Mouse (Mus musculus): ENCODE results near the gene Slain1. TPM values are rescaled to one million over a fixed set of nuclear protein-coding genes. Genes with fewer than 3 reads are reported as not detected.

Slain1 gene
- polyA plus RNA-seq, 1 experiment from 2014 or later = 4.5 TPM

DNA sequence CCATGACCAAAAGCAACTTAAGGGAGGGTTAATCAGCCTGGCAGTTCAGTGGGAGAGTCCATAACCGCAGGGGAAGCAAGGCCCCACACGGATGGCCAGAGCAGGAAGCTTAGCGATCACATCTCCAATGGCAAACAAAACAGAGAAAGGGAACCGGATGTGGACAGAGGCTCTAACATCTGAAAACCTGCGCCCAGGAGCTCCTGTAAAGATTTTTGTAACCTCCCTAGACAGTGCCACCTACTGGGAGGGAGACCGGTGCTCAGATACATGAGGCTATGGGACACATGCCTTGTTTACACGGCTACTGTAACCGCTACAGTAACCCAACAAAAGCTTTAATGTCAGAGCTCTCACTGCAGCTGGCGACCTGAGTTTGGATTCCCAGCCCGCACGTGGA, 59.2 kb downstream of the Slain1 start:
- no peak overlapping the region for H3K9ac ChIP-seq
- H3K27me3 ChIP-seq = no peaks in the 10 kb centered on the region
- no peak overlapping the region for H3K27ac ChIP-seq
- no peaks in the 10 kb centered on the region for H3K9me3 ChIP-seq
- H3K36me3 ChIP-seq = no peaks in the 10 kb centered on the region
- no peak overlapping the region for H3K4me3 ChIP-seq
- no peak for ATAC-seq (ENCODE audit: insufficient number of reproducible peaks, insufficient read depth, low FRiP score, low TSS enrichment)
- no peak overlapping the region for H3K4me2 ChIP-seq (replicated peaks)
- 87% methylated on average over 11 of the region's 11 CpGs for WGBS
- H3K4me1 ChIP-seq = no peaks in the 10 kb centered on the region

DNA sequence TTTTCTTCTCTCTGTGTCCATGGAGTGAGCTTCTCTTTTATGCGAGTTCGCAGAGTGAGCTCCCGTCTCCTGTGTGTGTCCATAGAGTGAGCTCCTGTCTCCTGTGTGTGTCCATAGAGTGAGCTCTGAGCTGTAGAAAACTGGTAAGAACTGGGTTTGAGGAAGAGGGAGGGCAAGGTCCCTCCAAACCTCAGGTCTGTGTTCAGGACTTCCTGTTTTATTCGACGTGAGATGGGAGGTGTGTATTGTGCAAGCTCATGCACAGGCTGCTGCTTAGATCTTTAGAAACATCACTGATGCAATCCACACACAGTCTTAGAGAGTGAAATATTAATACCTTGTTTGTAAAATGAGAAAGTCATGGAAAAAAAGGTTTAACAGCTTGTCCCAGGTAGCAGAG, 63.0 kb downstream of the Slain1 start:
- no peak overlapping the region for H3K4me2 ChIP-seq (replicated peaks)

DNA sequence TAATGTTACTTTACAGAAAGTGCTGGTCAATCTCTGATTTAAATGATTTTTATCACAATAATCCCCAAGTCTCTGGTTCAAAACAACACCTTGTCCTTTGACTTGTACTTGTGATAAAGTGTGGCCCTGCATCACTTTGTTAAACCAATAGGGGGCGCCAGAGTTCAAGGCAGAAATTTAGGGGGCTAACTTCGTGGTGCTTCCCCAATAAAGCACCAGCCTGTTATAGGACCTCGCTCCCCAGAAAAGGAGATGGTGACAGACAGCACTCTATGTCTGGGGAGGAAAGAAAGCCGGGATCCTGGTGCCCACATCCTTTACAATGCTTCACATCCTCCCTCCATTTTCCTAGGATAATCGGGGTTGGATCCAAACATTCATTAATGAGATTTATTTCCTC, 67.5 kb downstream of the Slain1 start:
- no peaks in the 10 kb centered on the region for H3K36me3 ChIP-seq
- H3K4me3 ChIP-seq = no peak overlapping the region
- H3K4me2 ChIP-seq (replicated peaks) = no peak overlapping the region
- 0 out of 2 replicates have a peak, but pooled peaks cover 4% of the 10 kb centered on the region for H3K4me1 ChIP-seq
- 0 out of 2 replicates have a peak, but pooled peaks cover 3% of the 10 kb centered on the region for H3K9me3 ChIP-seq
- no peaks in the 10 kb centered on the region for H3K27me3 ChIP-seq
- ATAC-seq (ENCODE audit: insufficient number of reproducible peaks, insufficient read depth, low FRiP score, low TSS enrichment) = no peak
- H3K27ac ChIP-seq = no peak overlapping the region
- no peak overlapping the region for H3K9ac ChIP-seq
- 43% methylated on average over 5 of the region's 5 CpGs for WGBS

More for the DNA sequence above, 63.0 kb downstream of the Slain1 start:
- no peak overlapping the region for H3K4me3 ChIP-seq
- ATAC-seq (ENCODE audit: insufficient number of reproducible peaks, insufficient read depth, low FRiP score, low TSS enrichment) = no peak
- no peaks in the 10 kb centered on the region for H3K27me3 ChIP-seq
- no peak overlapping the region for H3K9ac ChIP-seq
- H3K9me3 ChIP-seq = 0 out of 2 replicates have a peak, but pooled peaks cover 3% of the 10 kb centered on the region
- no peaks in the 10 kb centered on the region for H3K36me3 ChIP-seq
- no peak overlapping the region for H3K27ac ChIP-seq
- no peaks in the 10 kb centered on the region for H3K4me1 ChIP-seq
- WGBS = 86% methylated on average over 5 of the region's 5 CpGs

DNA sequence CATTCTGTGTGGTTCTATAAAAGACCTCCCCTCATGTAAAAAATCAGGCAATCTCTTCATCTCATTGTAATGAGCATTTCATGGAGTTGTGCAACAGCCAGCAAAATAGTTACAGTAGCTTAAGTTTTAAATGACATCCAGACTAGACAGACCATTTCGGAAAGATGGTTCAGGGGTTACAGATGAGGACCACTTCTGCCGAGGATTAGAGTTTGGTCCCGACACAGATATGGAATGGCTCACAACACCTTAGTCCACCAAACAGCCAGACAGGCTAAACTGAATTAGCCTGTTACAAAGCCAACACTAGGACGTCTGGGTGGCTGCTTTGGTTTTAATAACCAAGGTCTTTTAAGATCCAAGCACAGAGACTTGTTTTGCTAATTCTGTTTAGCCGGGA, 68.0 kb downstream of the Slain1 start:
- Histone ChIP-seq H3K9ac (no peak overlapping the region), H3K27ac (no peak overlapping the region), H3K4me1 (0 out of 2 replicates have a peak, but pooled peaks cover 4% of the 10 kb centered on the region), H3K27me3 (no peaks in the 10 kb centered on the region), H3K4me2 (replicated peaks) (no peak overlapping the region), H3K4me3 (no peak overlapping the region), H3K36me3 (no peaks in the 10 kb centered on the region), H3K9me3 (0 out of 2 replicates have a peak, but pooled peaks cover 3% of the 10 kb centered on the region)
- no peak for ATAC-seq (ENCODE audit: insufficient number of reproducible peaks, insufficient read depth, low FRiP score, low TSS enrichment)
- 68% methylated on average over 5 of the region's 5 CpGs for WGBS

DNA sequence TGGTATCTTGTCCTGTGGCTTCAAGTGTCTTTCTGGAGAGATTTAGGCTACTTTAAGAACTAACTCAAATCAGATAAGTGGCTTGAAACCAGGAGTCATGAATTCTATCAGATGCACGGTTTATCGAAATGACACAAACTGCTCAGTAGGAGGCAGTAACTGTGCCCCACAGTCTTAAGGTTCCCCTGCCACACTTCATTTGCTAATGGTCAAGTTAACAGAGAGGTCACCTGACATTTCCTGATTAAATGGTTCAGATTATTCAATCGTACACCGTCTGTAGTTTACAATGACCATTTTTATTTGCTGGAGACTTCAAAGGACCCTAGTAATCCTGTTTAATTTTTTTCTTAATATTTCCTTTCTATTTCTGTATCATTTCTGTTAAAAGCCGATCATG, 68.4 kb downstream of the Slain1 start:
- WGBS = 44% methylated on average over 5 of the region's 5 CpGs
- no peak overlapping the region for H3K4me3 ChIP-seq
- ATAC-seq (ENCODE audit: insufficient number of reproducible peaks, insufficient read depth, low FRiP score, low TSS enrichment) = no peak
- H3K4me2 ChIP-seq (replicated peaks) = no peak overlapping the region
- H3K4me1 ChIP-seq = 0 out of 2 replicates have a peak, but pooled peaks cover 4% of the 10 kb centered on the region
- no peak overlapping the region for H3K9ac ChIP-seq
- 0 out of 2 replicates have a peak, but pooled peaks cover 3% of the 10 kb centered on the region for H3K9me3 ChIP-seq
- H3K27ac ChIP-seq = no peak overlapping the region
- no peaks in the 10 kb centered on the region for H3K36me3 ChIP-seq
- no peaks in the 10 kb centered on the region for H3K27me3 ChIP-seq

DNA sequence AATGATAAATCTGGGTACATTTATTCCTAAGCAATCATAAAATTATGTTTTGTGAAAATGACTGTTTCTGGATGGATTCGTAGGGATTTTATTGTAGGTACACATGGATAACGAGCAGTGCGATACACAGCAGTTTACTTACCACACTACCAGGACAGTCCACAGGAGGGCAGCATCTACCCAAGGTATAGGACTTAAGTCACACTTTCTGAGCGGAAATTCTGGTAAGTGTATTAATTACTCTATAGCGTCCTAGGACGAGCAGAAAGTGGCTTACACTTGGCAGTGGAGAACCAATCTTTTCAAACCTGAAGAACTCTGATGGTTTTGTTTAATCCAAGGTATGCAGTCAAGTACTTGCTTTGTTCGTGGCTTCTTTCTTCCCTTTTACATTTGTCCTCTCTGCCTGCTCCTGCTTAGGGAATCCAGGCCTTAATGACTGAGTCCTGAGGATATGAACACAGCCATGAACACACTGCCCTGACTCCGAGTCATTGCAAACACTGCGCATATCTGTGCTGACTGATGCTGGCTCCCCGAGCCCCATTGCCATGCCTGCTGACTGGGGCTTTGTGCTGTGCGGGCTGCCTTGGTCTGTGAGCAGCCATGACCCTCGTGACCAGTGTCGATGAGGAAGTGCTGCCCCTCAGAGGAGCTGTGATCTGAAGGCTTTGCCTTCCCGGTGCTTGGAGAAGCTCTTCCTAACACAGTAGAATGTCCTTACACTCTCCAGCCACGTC, 69.0 kb downstream of the Slain1 start:
- Histone ChIP-seq H3K27me3 (no peaks in the 10 kb centered on the region), H3K4me2 (replicated peaks) (peak overlapping the region; percentile 48), H3K9ac (peak overlapping the region; percentile 45), H3K36me3 (no peaks in the 10 kb centered on the region), H3K27ac (no peak overlapping the region), H3K9me3 (0 out of 2 replicates have a peak, but pooled peaks cover 3% of the 10 kb centered on the region), H3K4me1 (0 out of 2 replicates have a peak, but pooled peaks cover 4% of the 10 kb centered on the region), H3K4me3 (peak overlapping the region; percentile 18; the same call in 1 of the 2 replicates)
- ATAC-seq (ENCODE audit: insufficient number of reproducible peaks, insufficient read depth, low FRiP score, low TSS enrichment) = peak; percentile 79
- 12% methylated on average over 15 of the region's 15 CpGs for WGBS

DNA sequence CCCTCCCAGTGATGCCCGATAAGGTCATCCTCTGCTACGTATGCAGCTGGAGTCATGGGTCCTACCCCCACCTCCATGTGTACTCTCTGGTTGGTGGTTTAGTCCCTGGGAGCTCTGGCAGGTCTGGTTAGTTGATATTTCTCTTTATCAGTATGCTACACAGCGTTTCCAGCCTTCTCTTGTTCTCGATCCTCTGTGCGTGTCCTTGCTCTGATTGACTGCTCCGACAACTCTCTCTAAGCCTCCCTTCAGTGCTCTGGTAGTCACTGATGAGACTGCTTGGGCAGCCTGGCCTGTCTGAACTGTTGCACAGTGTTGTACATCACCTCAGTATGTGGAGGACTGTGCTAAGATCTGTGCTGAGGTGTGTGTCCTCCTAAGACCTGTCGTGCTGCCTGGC, 70.1 kb downstream of the Slain1 start:
- 79% methylated on average over 7 of the region's 7 CpGs for WGBS
- Histone ChIP-seq H3K4me3 (no peak overlapping the region), H3K27me3 (no peaks in the 10 kb centered on the region), H3K36me3 (no peaks in the 10 kb centered on the region), H3K9ac (no peak overlapping the region), H3K27ac (no peak overlapping the region), H3K4me2 (replicated peaks) (no peak overlapping the region), H3K9me3 (0 out of 2 replicates have a peak, but pooled peaks cover 3% of the 10 kb centered on the region), H3K4me1 (0 out of 2 replicates have a peak, but pooled peaks cover 4% of the 10 kb centered on the region)
- ATAC-seq (ENCODE audit: insufficient number of reproducible peaks, insufficient read depth, low FRiP score, low TSS enrichment) = no peak

DNA sequence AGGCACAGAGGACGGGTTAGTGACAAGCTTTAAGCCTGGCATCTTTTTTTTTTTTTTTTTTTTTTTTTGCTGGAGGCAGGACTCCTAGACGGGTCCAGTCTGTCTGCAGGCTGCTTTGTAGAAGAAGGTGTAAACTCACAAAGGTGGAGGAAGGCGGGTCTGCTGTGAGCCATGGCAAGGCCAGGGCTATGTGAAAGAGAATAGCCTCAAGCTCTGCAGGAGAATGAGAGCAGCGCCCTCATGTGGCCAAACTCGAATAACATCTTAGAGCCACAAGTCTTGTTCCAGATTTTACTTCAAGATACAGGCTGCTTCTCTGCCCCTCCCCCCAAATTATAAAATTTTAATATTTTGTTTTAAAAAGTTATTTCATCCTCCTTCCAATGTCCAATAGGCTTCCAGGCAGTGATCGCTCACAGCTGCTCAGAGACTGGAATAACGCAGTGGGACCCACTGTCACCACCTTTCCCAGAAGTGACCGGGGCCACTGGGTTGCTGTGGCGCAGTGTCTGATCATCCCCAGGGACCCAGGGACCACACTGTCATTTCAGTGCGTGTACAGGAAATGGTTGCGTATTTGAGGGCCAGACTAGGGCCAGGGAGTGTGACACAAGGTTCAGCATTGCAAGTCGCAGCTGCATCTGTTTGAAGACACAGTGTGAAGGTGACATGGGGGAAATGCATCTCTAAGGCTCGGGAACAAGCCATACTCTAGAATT, 70.8 kb downstream of the Slain1 start:
- ATAC-seq (ENCODE audit: insufficient number of reproducible peaks, insufficient read depth, low FRiP score, low TSS enrichment) = no peak
- no peak overlapping the region for H3K27ac ChIP-seq

DNA sequence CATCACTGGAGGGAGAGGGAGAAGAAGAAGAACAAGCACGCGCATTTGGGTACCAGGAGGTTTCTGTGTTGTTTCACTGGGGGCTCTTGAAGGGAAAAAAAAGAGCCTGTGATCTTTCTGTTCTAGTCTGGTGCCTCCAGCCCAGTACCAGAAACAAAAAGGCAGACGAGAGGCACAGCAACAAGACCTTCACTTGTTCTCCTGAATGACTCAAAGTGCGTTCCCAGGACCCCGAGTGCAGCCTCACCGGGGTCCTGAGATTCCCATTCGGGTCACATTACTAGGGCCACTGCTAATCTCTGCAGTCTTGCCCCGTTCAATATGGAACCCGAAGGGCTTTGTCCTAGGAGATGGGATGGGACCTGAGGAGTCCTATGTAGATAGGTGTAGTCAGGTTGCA, 73.3 kb downstream of the Slain1 start:
- H3K4me1 ChIP-seq = 0 out of 2 replicates have a peak, but pooled peaks cover 4% of the 10 kb centered on the region
- no peaks in the 10 kb centered on the region for H3K36me3 ChIP-seq
- H3K27me3 ChIP-seq = no peaks in the 10 kb centered on the region
- no peak overlapping the region for H3K4me2 ChIP-seq (replicated peaks)
- no peaks in the 10 kb centered on the region for H3K9me3 ChIP-seq
- H3K4me3 ChIP-seq = no peak overlapping the region
- no peak overlapping the region for H3K27ac ChIP-seq
- H3K9ac ChIP-seq = no peak overlapping the region
- no peak for ATAC-seq (ENCODE audit: insufficient number of reproducible peaks, insufficient read depth, low FRiP score, low TSS enrichment)
- 79% methylated on average over 9 of the region's 9 CpGs for WGBS

More for the DNA sequence above, 70.8 kb downstream of the Slain1 start:
- Histone ChIP-seq H3K27me3 (no peaks in the 10 kb centered on the region), H3K4me2 (replicated peaks) (no peak overlapping the region), H3K4me3 (no peak overlapping the region), H3K4me1 (0 out of 2 replicates have a peak, but pooled peaks cover 4% of the 10 kb centered on the region), H3K9me3 (0 out of 2 replicates have a peak, but pooled peaks cover under 1% of the 10 kb centered on the region), H3K9ac (no peak overlapping the region), H3K36me3 (no peaks in the 10 kb centered on the region)
- WGBS = 50% methylated on average over 13 of the region's 13 CpGs

DNA sequence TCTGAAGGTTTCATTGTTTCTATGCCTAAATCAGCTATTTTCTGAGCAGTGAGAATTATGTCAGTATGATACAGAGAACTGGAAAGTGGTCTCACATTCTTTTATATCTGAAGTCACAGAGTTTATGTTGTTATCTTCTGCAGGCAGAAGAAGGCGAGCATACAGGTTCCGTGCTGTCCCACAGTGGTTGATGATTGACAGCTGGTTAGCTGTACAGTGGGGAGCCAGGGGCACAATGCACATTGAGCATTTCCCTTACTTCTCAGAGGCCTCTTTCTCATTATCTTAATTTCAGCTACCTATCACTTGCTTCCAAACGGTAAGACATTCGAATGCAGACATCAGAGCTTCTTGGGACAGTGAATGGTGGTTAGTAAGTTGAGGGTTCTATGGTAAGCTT, 73.8 kb downstream of the Slain1 start:
- no peak overlapping the region for H3K9ac ChIP-seq
- H3K4me1 ChIP-seq = 0 out of 2 replicates have a peak, but pooled peaks cover 4% of the 10 kb centered on the region
- no peaks in the 10 kb centered on the region for H3K36me3 ChIP-seq
- ATAC-seq (ENCODE audit: insufficient number of reproducible peaks, insufficient read depth, low FRiP score, low TSS enrichment) = no peak
- H3K4me2 ChIP-seq (replicated peaks) = no peak overlapping the region
- no peak overlapping the region for H3K27ac ChIP-seq
- H3K4me3 ChIP-seq = no peak overlapping the region
- H3K9me3 ChIP-seq = no peaks in the 10 kb centered on the region
- H3K27me3 ChIP-seq = no peaks in the 10 kb centered on the region
- WGBS = 80% methylated on average over 4 of the region's 4 CpGs

DNA sequence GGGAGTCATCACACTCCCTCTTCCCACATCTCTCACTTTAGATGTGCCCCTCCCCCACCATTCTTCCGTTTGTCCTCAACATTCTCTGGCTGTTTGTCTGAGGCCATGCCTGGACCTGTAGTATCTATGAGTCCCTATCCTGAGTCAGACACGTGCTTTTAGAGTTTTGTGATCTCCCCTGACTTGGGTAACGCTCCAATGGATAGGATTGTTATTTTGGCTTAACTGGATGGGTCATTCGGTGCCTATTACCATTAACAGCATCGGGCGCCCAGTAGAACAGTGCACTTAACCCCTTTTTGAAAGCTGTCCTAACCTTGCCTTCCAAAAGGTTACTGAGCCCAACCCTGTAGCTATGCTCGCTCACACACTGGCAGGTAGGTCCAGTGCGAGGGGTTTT, 78.5 kb downstream of the Slain1 start:
- Histone ChIP-seq H3K4me2 (replicated peaks) (no peak overlapping the region), H3K4me1 (peaks cover 4% of the 10 kb centered on the region; the same call in 1 of the 2 replicates), H3K9me3 (no peaks in the 10 kb centered on the region), H3K27ac (no peak overlapping the region), H3K36me3 (no peaks in the 10 kb centered on the region), H3K4me3 (no peak overlapping the region), H3K9ac (no peak overlapping the region), H3K27me3 (no peaks in the 10 kb centered on the region)
- 87% methylated on average over 8 of the region's 8 CpGs for WGBS
- ATAC-seq (ENCODE audit: insufficient number of reproducible peaks, insufficient read depth, low FRiP score, low TSS enrichment) = no peak
